Mouse (Mus musculus) embryo, embryonic 11.5 days (tissue): ENCODE results near the gene Olfr1408.

Source experiments
- DNase-seq: peaks from one replicate; pipeline ENCODE4 v3.0.0-alpha.2; 2012; ENCODE audit warnings: low read depth, low spot score

Olfr1408 gene

GRCm38 (mm10) chr1:173137274-173137673, at the start of gene Olfr1408:
Gene Olfr1408 (minus strand): TSS chr1:173137374.
- no peak for DNase-seq

DNA sequence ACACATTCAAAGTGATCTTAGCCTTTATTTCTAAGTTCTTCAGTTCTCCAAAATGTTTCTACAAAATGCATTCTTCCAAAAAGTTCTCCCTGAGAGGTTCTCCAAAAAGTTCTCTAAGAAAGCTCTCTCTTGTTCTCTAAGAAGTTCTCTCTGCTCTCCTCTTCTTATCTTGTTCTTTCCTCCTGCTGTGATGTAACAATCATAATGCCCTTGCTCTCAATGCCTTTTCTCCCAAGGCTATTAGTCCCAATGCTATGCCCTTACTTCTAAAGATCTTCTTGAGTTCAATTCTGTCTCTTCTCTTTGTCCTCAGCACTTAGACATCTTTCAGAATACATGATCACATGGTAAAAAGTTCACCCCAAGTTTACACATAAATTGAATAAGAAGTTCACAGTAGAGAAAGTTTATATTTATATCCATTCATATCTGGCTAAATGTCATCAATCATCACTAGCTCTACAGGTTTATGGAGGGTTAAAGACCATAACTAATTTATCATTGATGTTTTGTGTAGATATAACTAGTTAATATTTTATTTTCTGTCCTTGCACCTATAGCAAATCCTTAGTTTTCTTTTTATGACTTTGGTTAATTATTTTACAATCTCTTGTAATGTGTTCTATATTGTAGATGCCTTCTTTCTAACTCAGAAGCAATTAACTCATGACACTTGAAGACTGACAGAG, 37.1 kb upstream of the Olfr1408 start:
- DNase-seq = no peak
